Mouse (Mus musculus): ENCODE data around the gene Pacrg.

GRCm38 (mm10) chr17:10378467-10379175, 461.5 kb downstream of the Pacrg start:
- TF ChIP-seq POLR2A (IDR thresholded peaks at IDR 0.05; ENCODE audit: extremely low read depth, insufficient read depth, low read length): no peak
- TF ChIP-seq CTCF (IDR thresholded peaks at IDR 0.05; ENCODE audit: extremely low read depth, insufficient read depth, low read length): no peak
